Mouse (Mus musculus) c-Kit-positive CD71-positive TER-119-negative erythroid progenitor cells, embryonic 14.5 days (primary cell): ENCODE data around the gene Mdfi.

Experiments used
- DNase-seq: peaks from one replicate; pipeline ENCODE4 v3.0.0-alpha.2; 2013; ENCODE audit warnings: low read depth

The Mdfi gene

GRCm38 (mm10) chr17:47802806-47803205 lies 31.7 kb downstream of the Mdfi start:
- DNase-seq, result no peak

- DNase-seq, result no peak
Measured at GRCm38 (mm10) chr17:47797383-47797782, 37.1 kb downstream of the Mdfi start.

GRCm38 (mm10) chr17:47796968-47797367 lies 37.5 kb downstream of the Mdfi start:
- no peak for DNase-seq

- no peak for DNase-seq
Measured at GRCm38 (mm10) chr17:47796156-47796816, 38.2 kb downstream of the Mdfi start.

- DNase-seq, result peak; percentile 56
Measured at GRCm38 (mm10) chr17:47795446-47795845, 39.0 kb downstream of the Mdfi start.

- peak; percentile 48 for DNase-seq
Measured at GRCm38 (mm10) chr17:47793377-47793776, 41.1 kb downstream of the Mdfi start.

- DNase-seq, result peak; percentile 53
Measured at GRCm38 (mm10) chr17:47792098-47792863, 42.2 kb downstream of the Mdfi start.

GRCm38 (mm10) chr17:47788996-47789395 lies 45.5 kb downstream of the Mdfi start:
- no peak for DNase-seq

GRCm38 (mm10) chr17:47788306-47788705 lies 46.2 kb downstream of the Mdfi start:
- DNase-seq, result no peak

GRCm38 (mm10) chr17:47787632-47788031 lies 46.9 kb downstream of the Mdfi start:
- no peak for DNase-seq

- DNase-seq, result no peak
Measured at GRCm38 (mm10) chr17:47784411-47784810, 50.1 kb downstream of the Mdfi start.

- DNase-seq, result no peak
Measured at GRCm38 (mm10) chr17:47783445-47784223, 50.9 kb downstream of the Mdfi start.

- no peak for DNase-seq
Measured at GRCm38 (mm10) chr17:47782486-47782885, 52.0 kb downstream of the Mdfi start.

GRCm38 (mm10) chr17:47780470-47780869 lies 54.0 kb downstream of the Mdfi start:
- DNase-seq, result no peak

- no peak for DNase-seq
Measured at GRCm38 (mm10) chr17:47777141-47777540, 57.4 kb downstream of the Mdfi start.

- no peak for DNase-seq
Measured at GRCm38 (mm10) chr17:47773604-47774003, 60.9 kb downstream of the Mdfi start.

- no peak for DNase-seq
Measured at GRCm38 (mm10) chr17:47769389-47770299, 64.8 kb downstream of the Mdfi start.

GRCm38 (mm10) chr17:47768707-47769276 lies 65.7 kb downstream of the Mdfi start:
- DNase-seq, result no peak

- DNase-seq, result no peak
Measured at GRCm38 (mm10) chr17:47767456-47768141, 66.9 kb downstream of the Mdfi start.

- no peak for DNase-seq
Measured at GRCm38 (mm10) chr17:47767081-47767455, 67.4 kb downstream of the Mdfi start.
